Mouse (Mus musculus) cerebellum, postnatal 25 days (tissue): ENCODE results near the gene Evi5l.

ENCODE experiments used
- DNase-seq, 2 experiments: peaks; one replicate each; pipeline ENCODE4 v3.0.0; 2021; ENCODE audit warnings: mixed read lengths in 2 of 2

Gene Evi5l

GRCm38 (mm10) chr8:4165852-4166751 is at the start of gene Evi5l:
Gene Evi5l (plus strand): TSS chr8:4166567.
- DNase-seq, result peak; percentile 99

GRCm38 (mm10) chr8:4133798-4134197 is 32.6 kb upstream of the Evi5l start, which contains the start of gene Cd209g:
Gene Cd209g (plus strand): TSS chr8:4134098.
- no peak for DNase-seq

- DNase-seq, result peak; percentile 78 to 85
Observed at GRCm38 (mm10) chr8:4139660-4140646, 26.4 kb upstream of the Evi5l start.

GRCm38 (mm10) chr8:4141721-4142120 is 24.6 kb upstream of the Evi5l start:
- peak in 1 of 2 experiments; percentile 8 for DNase-seq

- DNase-seq, result no peak
Observed at GRCm38 (mm10) chr8:4147272-4147671, 19.1 kb upstream of the Evi5l start.

GRCm38 (mm10) chr8:4154878-4155277 is 11.5 kb upstream of the Evi5l start:
- DNase-seq, result no peak

GRCm38 (mm10) chr8:4162786-4163185 is 3.6 kb upstream of the Evi5l start:
- DNase-seq, result no peak

- DNase-seq, result no peak
Observed at GRCm38 (mm10) chr8:4165176-4165851, 1.1 kb upstream of the Evi5l start.

GRCm38 (mm10) chr8:4166881-4167525 is 636 bp downstream of the Evi5l start:
- DNase-seq, result no peak

GRCm38 (mm10) chr8:4167918-4168317 is 1.6 kb downstream of the Evi5l start:
- DNase-seq, result no peak

GRCm38 (mm10) chr8:4172486-4172885 is 6.1 kb downstream of the Evi5l start:
- DNase-seq, result no peak

GRCm38 (mm10) chr8:4174018-4174417 is 7.7 kb downstream of the Evi5l start:
- no peak for DNase-seq

GRCm38 (mm10) chr8:4183409-4183808 is 17.0 kb downstream of the Evi5l start:
- DNase-seq, result no peak

GRCm38 (mm10) chr8:4186151-4186550 is 19.8 kb downstream of the Evi5l start:
- DNase-seq, result no peak

- no peak for DNase-seq
Observed at GRCm38 (mm10) chr8:4188605-4189004, 22.2 kb downstream of the Evi5l start.

GRCm38 (mm10) chr8:4189031-4189722 is 22.8 kb downstream of the Evi5l start:
- no peak for DNase-seq

- DNase-seq, result no peak
Observed at GRCm38 (mm10) chr8:4192305-4192704, 25.9 kb downstream of the Evi5l start.

GRCm38 (mm10) chr8:4192807-4193587 is 26.6 kb downstream of the Evi5l start:
- DNase-seq, result peak; percentile 91 to 95

GRCm38 (mm10) chr8:4193588-4193894 is 27.2 kb downstream of the Evi5l start:
- no peak for DNase-seq

GRCm38 (mm10) chr8:4201321-4201720 is 35.0 kb downstream of the Evi5l start:
- no peak for DNase-seq
